12 mouse cellular contexts compared by ENCODE assay signal in the genomic region with DNA sequence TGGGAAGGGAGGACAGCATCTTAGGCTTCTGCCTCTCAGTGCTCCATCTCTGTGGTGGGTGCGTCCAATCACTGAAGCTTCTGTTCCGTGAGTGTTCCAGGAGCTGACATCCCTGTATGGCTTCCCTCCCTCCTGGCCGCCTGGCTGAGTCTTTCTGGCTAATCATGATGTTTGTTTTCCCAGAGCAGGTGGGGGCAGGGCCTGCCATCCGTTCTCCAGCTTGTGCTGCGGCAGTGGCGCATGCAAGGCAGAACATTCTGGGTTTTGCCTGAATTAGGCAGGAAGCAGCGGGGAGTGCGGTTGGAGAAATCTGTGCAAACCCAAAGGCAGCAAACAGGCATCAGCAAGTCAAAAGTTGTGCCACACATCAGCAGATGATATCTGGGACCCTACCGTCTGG. TPM values are rescaled to one million over a fixed set of nuclear protein-coding genes. Genes with fewer than 3 reads are reported as not detected.
DNase-seq lines count a peak whose midpoint lies in the region; ATAC-seq lines count a peak whose summit lies in the region.
"Had no signal": no experiment of that assay in that cellular context is flagged by ENCODE, and none has a peak within 500 bp of the region (broad histone marks: within the 10 kb centered on the region; RNA-seq: fewer than 3 reads in every experiment).

No protein-coding gene starts in this region.

- intact Hi-C loops in left cerebral cortex, postnatal 4 days (cut with DNase I): no loop called here
- intact Hi-C loops in heart, postnatal 25 days (cut with DNase I): no loop called here

- ATAC-seq in activated CD4-positive, CD25-positive, alpha-beta regulatory T cell, adult 4 months: no peak
- ATAC-seq: lung, postnatal 0 days had no signal

- DNase-seq in cerebellum, postnatal 10 days: peak; percentile 73 to 76
- no peak for DNase-seq in cerebellum, postnatal 25 days
- peak; percentile 22 for DNase-seq in urinary bladder, postnatal 14 days (ENCODE audit: low spot score)
- no peak for DNase-seq in urinary bladder, postnatal 4 days (ENCODE audit: low spot score in 2 of 2)
- DNase-seq in left cerebral cortex, postnatal 4 days: peak; percentile 56
- DNase-seq in heart, postnatal 25 days (ENCODE audit: low spot score): no peak
- DNase-seq in adrenal gland, postnatal 36 days: no peak
- DNase-seq: cerebellum, adult 2 months; thymus, postnatal 25 days had no signal

RNA-seq across cellular contexts. Expression of a gene that starts 20.9 kb away (rescaled TPM):
- 10 to 100 TPM; 37.0 to 41.8 TPM for total RNA-seq in left cerebral cortex, postnatal 4 days (2021)
- polyA plus RNA-seq in activated CD4-positive, CD25-positive, alpha-beta regulatory T cell, adult 4 months (2017; shearing (Covaris generic)): 10 to 100 TPM; 14.4 to 15.5 TPM
- 10 to 100 TPM; 15.0 to 15.2 TPM for total RNA-seq in heart, postnatal 25 days (2021)
- 10 to 100 TPM; 28.9 to 30.9 TPM for total RNA-seq in adrenal gland, postnatal 36 days (2021)

RNA-seq across cellular contexts. Expression of a gene that starts 39.0 kb away (rescaled TPM):
- not detected for total RNA-seq in left cerebral cortex, postnatal 4 days (2021)
- 1 to 10 TPM in 1 of 2 experiments, not detected in 1; 2.8 TPM for polyA plus RNA-seq in activated CD4-positive, CD25-positive, alpha-beta regulatory T cell, adult 4 months (2017; shearing (Covaris generic))
- not detected for total RNA-seq in heart, postnatal 25 days (2021)
- total RNA-seq in adrenal gland, postnatal 36 days (2021): not detected
- polyA plus RNA-seq: cerebellum, adult 2 months; large intestine, adult 2 months; lung, postnatal 0 days had no signal

Comparison
In these comparisons a context has a peak if more than half of its experiments do, and no peak if none do; other contexts are left out.
1. DNase-seq: peak in cerebellum, postnatal 10 days (2 of 2), urinary bladder, postnatal 14 days (single experiment) and left cerebral cortex, postnatal 4 days (single experiment); none in cerebellum, postnatal 25 days (0 of 2), urinary bladder, postnatal 4 days (0 of 2), heart, postnatal 25 days (single experiment) and adrenal gland, postnatal 36 days (0 of 2).